Mouse (Mus musculus): ENCODE data around the gene Ryr2. TPM values are rescaled to one million over a fixed set of nuclear protein-coding genes. Genes with fewer than 3 reads are reported as not detected.
A peak's percentile ranks its signal among the peaks of the same experiment; 100 is the strongest.

Gene Ryr2
- total RNA-seq, 2 experiments from 2014 or later: 200 to 212 TPM

DNA sequence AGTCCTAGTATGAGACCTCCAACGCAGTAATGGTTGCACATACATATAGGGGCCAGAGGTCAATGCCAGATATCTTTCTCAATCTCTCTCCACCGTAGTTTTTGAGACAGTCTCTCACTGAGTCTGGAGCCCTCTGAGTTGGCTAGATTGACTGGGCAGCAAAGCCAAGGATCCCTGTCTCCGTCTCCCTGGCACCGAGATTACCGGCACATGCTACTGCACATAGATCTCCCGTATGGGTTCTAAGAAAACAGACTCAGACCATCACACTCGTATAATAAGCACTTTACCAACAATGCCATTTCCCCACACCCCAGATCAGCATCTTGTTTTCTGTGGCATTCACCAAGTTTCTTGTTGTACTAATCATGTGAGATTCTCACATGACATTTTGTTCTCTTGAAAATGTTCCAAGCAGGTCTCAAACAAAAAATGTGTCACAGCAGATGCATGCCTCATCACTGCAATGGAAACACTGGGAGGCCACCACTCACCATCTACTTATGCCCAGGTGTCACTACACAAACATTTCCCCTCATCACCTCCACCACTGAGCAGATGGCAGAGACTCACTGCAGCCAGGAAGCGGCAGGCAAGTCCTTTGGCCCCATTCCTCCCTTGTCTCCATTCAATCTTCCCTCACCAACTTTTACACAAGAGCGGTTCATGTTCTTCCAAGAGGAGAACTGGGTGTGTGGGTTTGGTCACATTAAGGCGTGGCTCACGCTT is 14.2 kb downstream of the Ryr2 start:
- H3K4me3 ChIP-seq: no peak overlapping the region
- no peak for DNase-seq (ENCODE audit: extremely low spot score in 1 of 2, low spot score in 2 of 2)
- intact Hi-C loops (cut with DNase I): no loop called here
- H3K27ac ChIP-seq: no peak overlapping the region
- no peak for TF ChIP-seq CTCF (IDR thresholded peaks at IDR 0.05)

DNA sequence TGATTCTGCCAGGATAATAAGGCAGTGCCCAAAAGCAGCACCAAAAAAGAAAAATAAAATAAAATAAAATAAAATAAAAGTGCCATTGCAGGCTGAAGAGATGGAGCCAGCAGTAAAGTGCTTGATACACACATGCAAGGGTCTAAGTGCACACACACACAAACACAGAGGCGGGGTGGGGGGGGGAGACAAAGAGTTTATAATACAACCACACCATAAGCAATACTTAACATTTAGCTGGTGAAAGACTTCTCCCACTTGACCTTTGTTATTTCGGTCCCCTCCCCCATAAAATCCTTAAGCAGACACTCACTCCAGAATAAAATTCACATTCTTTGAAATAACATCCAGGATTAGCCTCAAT is 22.7 kb downstream of the Ryr2 start:
- Histone ChIP-seq H3K27ac (peak overlapping the region; percentile 28; the same call in 1 of the 2 replicates), H3K4me3 (no peak overlapping the region)
- intact Hi-C loops (cut with DNase I): no loop called here
- TF ChIP-seq CTCF (IDR thresholded peaks at IDR 0.05): no peak
- no peak for DNase-seq (ENCODE audit: extremely low spot score in 1 of 2, low spot score in 2 of 2)

DNA sequence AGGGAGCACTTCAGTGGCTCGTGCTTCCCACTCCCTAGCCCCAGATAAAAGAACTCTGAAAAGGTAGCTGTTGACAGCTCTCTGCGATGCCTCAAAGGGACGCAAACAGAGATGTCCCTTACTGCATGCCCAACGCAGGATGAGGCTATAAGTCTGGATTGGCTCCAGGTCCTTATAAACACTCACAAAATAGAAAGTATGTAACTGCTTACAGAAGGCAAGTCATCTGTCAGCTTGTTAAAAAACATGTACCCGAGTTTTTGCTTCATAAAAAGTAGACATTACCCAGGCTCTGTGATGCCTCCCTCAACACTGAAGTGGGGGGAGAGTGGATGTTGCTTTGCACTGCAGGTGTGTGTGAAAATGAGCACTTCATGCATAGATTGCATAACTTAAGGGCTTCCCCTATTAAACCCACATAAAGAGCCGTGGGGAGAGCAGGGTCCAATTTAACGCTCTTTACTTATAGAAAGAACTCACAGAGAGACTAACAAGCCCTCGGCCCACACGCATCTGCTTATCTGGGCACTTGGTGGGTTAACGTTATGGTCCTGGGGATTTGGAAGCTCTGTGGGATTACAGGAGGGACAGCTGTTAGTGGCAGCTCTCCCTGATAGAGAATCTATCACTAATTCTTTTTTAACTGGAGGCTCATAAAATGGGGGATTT is 23.2 kb downstream of the Ryr2 start:
- Histone ChIP-seq H3K27ac (peak overlapping the region; percentile 28; the same call in 1 of the 2 replicates), H3K4me3 (no peak overlapping the region)
- TF ChIP-seq CTCF (IDR thresholded peaks at IDR 0.05): no peak
- intact Hi-C loops (cut with DNase I): no loop called here
- no peak for DNase-seq (ENCODE audit: extremely low spot score in 1 of 2, low spot score in 2 of 2)

DNA sequence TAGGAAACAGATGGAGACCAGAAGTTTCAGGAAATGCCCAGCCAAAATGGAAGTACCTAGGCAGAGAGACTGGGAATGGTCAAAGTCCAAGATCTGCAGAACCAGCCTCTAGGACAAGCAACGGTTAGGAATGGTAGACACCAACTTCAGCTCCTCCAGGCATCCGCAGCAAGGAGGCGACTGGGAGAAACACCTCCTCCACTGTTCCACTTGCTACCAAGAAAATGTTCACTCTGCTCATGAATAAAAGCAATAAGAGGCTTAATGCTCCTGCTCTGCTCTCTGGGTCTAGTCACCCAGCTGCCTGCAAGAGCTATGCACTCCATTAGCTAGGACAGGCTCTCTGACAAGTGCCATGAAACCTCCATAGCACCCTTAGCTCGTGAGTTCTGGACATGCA is 26.2 kb downstream of the Ryr2 start:
- Histone ChIP-seq H3K27ac (peak overlapping the region; percentile 32), H3K4me3 (no peak overlapping the region)
- intact Hi-C loops (cut with DNase I): no loop called here
- no peak; the same call in 1 of the 2 replicates for TF ChIP-seq CTCF (IDR thresholded peaks at IDR 0.05)
- DNase-seq (ENCODE audit: extremely low spot score in 1 of 2, low spot score in 2 of 2): no peak

DNA sequence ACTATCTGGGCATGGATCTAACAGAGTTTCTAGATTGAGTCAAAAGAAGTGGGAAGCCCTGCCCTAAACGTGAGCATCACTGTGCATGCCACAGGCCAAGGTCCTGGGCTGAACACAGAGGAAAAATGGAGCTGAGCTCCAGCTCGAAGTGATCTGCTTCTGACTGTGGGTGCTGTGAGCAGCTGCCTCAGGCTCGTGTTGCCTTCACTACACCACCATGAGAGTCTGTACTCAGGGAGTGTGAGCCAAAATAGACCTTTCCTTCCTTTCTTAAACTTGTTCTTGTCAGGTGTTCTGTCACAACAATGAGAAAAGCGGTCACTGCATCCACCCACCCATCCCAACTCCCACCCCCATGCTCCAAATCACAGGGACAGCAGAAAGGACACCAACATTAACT is 27.2 kb downstream of the Ryr2 start:
- no peak for DNase-seq (ENCODE audit: extremely low spot score in 1 of 2, low spot score in 2 of 2)
- intact Hi-C loops (cut with DNase I): no loop called here
- no peak overlapping the region for H3K27ac ChIP-seq
- no peak overlapping the region for H3K4me3 ChIP-seq
- no peak for TF ChIP-seq CTCF (IDR thresholded peaks at IDR 0.05)

DNA sequence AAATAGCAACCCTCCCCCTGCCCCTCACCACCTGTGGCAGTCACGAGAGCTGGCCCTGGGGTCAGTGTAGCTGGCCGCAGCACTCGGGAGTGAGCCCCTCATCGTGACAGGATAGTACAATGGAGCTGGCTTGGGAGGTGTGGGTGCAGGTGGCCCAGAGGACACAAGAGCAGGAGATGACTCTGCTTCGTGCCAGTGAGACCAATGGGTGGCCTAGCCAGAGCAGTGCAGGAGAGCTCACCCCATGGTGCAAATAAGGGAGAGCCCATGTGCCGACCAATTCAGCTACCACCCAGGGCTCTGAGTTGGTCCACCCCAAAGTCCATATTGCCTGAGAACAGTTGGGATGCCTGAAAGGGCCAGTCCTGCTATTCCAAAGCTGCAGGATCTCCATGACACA is 31.8 kb downstream of the Ryr2 start:
- intact Hi-C loops (cut with DNase I): no loop called here
- Histone ChIP-seq H3K4me3 (no peak overlapping the region), H3K27ac (no peak overlapping the region)
- no peak for TF ChIP-seq CTCF (IDR thresholded peaks at IDR 0.05)
- no peak for DNase-seq (ENCODE audit: extremely low spot score in 1 of 2, low spot score in 2 of 2)

DNA sequence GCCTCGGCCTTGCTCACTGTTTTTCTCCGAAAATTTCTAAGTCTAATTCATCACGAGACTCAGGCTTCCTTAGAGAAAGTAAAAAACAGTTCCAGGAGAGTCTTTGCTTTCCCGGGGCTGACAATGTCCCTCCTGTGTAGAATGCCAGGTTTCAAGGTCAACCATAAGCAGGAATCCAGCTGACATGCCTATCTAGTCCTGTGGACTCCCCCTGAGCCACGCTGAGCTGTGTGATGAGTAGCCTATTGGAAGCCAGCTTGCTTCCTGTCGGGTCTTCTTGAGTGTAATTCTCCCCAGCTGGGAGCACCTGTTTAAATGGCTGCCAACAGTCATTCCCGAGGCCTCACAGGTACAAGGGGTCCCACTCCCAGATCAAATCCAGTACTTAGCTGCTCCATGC is 34.2 kb downstream of the Ryr2 start:
- TF ChIP-seq CTCF (IDR thresholded peaks at IDR 0.05): no peak
- H3K27ac ChIP-seq: no peak overlapping the region
- intact Hi-C loops (cut with DNase I): no loop called here
- no peak for DNase-seq (ENCODE audit: extremely low spot score in 1 of 2, low spot score in 2 of 2)
- no peak overlapping the region for H3K4me3 ChIP-seq

DNA sequence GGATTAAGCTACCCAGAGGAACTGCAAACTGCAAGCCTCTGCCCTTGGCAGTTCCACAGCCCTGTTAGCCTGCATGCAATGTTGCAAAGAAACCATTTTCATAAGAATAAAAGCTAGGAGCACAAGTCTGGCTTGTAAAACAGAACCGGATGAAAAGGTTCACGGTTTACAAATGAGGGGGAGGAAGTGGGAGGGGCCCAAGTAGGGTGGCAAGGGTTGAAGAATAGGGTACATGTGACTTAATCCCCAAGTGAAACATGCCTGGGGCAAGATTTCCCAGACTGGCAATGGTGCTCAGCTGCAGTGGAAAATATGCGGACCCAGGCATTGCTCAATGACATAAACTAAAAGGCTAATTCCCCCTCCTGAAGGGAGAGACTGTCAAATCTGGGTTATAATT is 34.6 kb downstream of the Ryr2 start:
- Histone ChIP-seq H3K27ac (no peak overlapping the region), H3K4me3 (no peak overlapping the region)
- no peak for TF ChIP-seq CTCF (IDR thresholded peaks at IDR 0.05)
- DNase-seq (ENCODE audit: extremely low spot score in 1 of 2, low spot score in 2 of 2): no peak
- intact Hi-C loops (cut with DNase I): no loop called here

DNA sequence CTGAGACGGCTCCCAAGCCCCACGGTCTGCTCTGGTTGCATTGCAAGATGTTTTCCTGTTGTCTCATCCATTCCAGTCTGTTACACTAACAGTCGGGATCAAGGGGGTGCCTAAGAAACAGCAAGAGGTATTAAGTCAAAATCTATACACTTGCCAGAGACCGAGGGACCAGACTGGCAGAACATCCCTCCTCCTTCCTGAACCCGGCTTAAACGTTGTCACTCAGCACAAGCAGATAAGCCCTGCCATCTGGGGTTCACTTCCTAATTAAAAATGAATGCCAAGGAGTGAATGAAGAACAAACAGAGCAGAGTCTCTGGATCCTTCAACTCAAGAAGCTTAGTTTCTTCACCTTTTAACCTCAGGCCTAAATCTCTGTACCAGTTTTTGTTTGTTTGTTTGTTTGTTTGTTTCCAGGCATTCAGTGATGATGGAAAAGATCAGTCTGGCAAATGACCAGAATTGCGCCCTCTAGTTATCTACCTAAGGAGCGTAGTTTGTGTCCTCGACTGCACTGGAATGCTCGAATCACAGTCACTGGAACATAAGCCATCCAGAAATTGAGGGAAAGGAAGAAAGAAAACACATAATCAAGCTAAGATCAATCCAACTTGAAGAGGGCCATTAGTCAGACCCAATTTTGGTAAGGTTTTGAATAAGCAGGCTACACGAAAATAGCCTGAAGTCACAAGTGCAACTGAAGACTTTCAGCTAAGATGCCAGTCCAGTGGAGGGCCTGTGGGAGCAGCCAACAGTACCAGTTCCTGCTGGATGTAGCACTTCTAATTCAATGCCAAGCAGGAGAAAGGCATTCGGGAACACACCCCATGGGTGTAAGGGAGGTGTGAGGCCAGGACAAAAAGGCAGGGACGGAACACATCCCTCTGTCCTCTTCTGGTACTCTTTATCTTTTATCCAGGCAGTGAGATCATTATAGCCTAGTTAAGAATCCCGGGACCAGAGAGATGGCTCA is 36.3 kb downstream of the Ryr2 start:
- Histone ChIP-seq H3K4me3 (no peak overlapping the region), H3K27ac (no peak overlapping the region)
- intact Hi-C loops (cut with DNase I): no loop called here
- DNase-seq (ENCODE audit: extremely low spot score in 1 of 2, low spot score in 2 of 2): no peak
- TF ChIP-seq CTCF (IDR thresholded peaks at IDR 0.05): no peak

DNA sequence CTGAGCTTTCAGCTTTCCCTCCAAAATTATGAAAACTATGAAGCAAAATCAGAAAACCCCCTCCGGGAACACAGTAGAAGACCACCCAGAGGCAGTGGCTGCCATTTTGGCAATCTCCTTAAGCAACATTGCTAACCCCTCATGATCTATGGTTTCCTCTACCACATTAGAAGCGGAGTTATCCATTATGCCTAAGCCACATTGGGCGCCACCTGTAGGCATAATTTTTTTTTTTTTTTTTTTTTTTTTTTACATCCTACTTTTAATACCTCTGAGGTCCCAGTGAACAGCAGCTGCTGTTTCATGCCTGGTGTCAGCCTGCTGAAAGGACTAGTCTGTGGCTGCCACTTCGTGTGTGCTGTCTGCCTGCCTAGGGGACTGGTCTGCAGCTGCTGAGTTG is 42.2 kb downstream of the Ryr2 start:
- Histone ChIP-seq H3K4me3 (no peak overlapping the region), H3K27ac (no peak overlapping the region)
- no peak for TF ChIP-seq CTCF (IDR thresholded peaks at IDR 0.05)
- intact Hi-C loops (cut with DNase I): no loop called here
- no peak for DNase-seq (ENCODE audit: extremely low spot score in 1 of 2, low spot score in 2 of 2)

DNA sequence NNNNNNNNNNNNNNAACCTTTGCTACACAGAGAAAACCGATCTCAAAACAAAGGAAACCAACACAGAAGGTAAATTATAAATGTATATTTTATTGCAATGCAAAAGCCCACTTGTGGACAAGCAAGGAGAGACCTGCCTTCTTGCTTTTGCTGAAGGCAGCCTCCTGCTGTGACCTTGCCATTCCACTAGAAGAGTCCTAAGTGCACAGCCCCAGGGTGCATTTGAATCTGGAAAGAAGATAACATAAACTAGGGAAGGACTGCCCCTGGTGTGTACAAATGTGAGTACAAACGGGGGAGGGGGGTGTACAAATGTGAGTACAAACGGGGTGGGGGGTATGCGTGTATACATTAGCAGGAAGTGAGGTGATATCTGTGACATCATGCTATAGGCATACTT is 43.2 kb downstream of the Ryr2 start:
- intact Hi-C loops (cut with DNase I): no loop called here
- Histone ChIP-seq H3K4me3 (no peak overlapping the region), H3K27ac (no peak overlapping the region)
- no peak for DNase-seq (ENCODE audit: extremely low spot score in 1 of 2, low spot score in 2 of 2)
- no peak for TF ChIP-seq CTCF (IDR thresholded peaks at IDR 0.05)

DNA sequence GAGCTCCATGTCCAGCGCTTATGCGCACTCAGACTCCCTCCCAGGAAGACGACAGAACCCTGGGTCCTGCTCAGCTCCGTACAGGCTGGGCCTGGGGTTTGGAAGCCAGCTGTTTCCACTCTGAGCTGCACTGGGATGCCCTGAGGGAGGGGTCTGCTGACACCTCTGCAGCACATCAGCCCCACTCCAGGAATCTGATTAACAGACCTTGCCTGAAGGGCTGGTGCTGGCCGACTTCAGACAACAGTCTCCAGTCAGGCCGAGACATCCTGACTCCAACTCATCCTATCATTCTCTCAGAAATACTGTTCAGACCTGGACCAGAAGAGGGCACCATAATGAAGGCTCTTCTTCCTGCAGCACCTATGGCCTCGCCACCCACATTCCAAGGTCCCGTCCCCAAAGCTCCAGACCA is 49.4 kb downstream of the Ryr2 start:
- intact Hi-C loops (cut with DNase I): no loop called here
- no peak overlapping the region for H3K27ac ChIP-seq
- TF ChIP-seq CTCF (IDR thresholded peaks at IDR 0.05): peak; percentile 34; the same call in 1 of the 2 replicates
- DNase-seq (ENCODE audit: extremely low spot score in 1 of 2, low spot score in 2 of 2): no peak
- no peak overlapping the region for H3K4me3 ChIP-seq

All from left cerebral cortex, adult 2 months (tissue).